Mouse (Mus musculus): ENCODE measurements at regions not wholly inside any gene's neighbourhood (a gene's known extent, or its start where the extent isn't known, plus 50 kb on each side); places are given as distances from the start of the nearest gene placed in this dataset.

GRCm38 (mm10) chr2:75458898-75459297 lies 200.2 kb upstream of the Hnrnpa3 start:
- no peak for TF ChIP-seq CTCF (IDR thresholded peaks at IDR 0.05; ENCODE audit: borderline replicate concordance, insufficient read depth, low read depth, low read length)
- no peak for TF ChIP-seq POLR2A (IDR thresholded peaks at IDR 0.05; ENCODE audit: borderline replicate concordance, insufficient read depth, low read length)
